Mouse (Mus musculus) granulocyte monocyte progenitor cell, adult 5-6 weeks (primary cell): ENCODE data around the gene B020031M17Rik. TPM values are rescaled to one million over a fixed set of nuclear protein-coding genes. Genes with fewer than 3 reads are reported as not detected.

Experiments
- total RNA-seq, 2 experiments: library from RNA; stranded (forward) in 1 of 2; stranded (reverse) in 1 of 2; fragments of 200-712, 200-1000 nt in 1 of 2; fragments of >200 nt in 1 of 2; fragmentation: Nextera tagmentation in 1 of 2; gene quantifications; 2 replicates each; pipeline ENCODE4 v1.2.3; 2014 to 2017

The B020031M17Rik gene
- total RNA-seq, 2 experiments from 2014 or later = not detected

Other genes with a start within 250 kb of the B020031M17Rik start
- 0.30 and 0.83 TPM in 2 replicates for gene Nim1k, start 194.9 kb downstream of the B020031M17Rik start, total RNA-seq (2014; fragmentation: Nextera tagmentation)
- gene Nim1k, start 194.9 kb downstream of the B020031M17Rik start, total RNA-seq (2017) = 0.26 and 0.88 TPM in 2 replicates
- 49.3 and 60.3 TPM in 2 replicates for gene Zfp131, start 159.9 kb downstream of the B020031M17Rik start, total RNA-seq (2014; fragmentation: Nextera tagmentation)
- 64.4 and 64.8 TPM in 2 replicates for gene Zfp131, start 159.9 kb downstream of the B020031M17Rik start, total RNA-seq (2017)
- gene AF067063, start 120.6 kb downstream of the B020031M17Rik start, total RNA-seq (2014; fragmentation: Nextera tagmentation) = not detected in 2 replicates
- not detected in 2 replicates for gene AF067063, start 120.6 kb downstream of the B020031M17Rik start, total RNA-seq (2017)
- not detected in 2 replicates for gene D13Ertd608e, start 114.8 kb downstream of the B020031M17Rik start, total RNA-seq (2014; fragmentation: Nextera tagmentation)
- gene D13Ertd608e, start 114.8 kb downstream of the B020031M17Rik start, total RNA-seq (2017) = not detected in 2 replicates
- gene Tcstv1, start 56.0 kb downstream of the B020031M17Rik start, total RNA-seq (2014; fragmentation: Nextera tagmentation) = not detected in 2 replicates
- gene Tcstv1, start 56.0 kb downstream of the B020031M17Rik start, total RNA-seq (2017) = not detected in 2 replicates
- gene Gm21761, start 21.5 kb downstream of the B020031M17Rik start, total RNA-seq (2014; fragmentation: Nextera tagmentation) = not detected in 2 replicates
- gene Gm21761, start 21.5 kb downstream of the B020031M17Rik start, total RNA-seq (2017) = not detected in 2 replicates
- not detected in 2 replicates for gene Gm36079, start 76.2 kb upstream of the B020031M17Rik start, total RNA-seq (2014; fragmentation: Nextera tagmentation)
- gene Gm36079, start 76.2 kb upstream of the B020031M17Rik start, total RNA-seq (2017) = not detected in 2 replicates
- 63.0 and 68.6 TPM in 2 replicates for gene Gm21188, start 101.4 kb upstream of the B020031M17Rik start, total RNA-seq (2014; fragmentation: Nextera tagmentation)
- 31.0 and 37.9 TPM in 2 replicates for gene Gm21188, start 101.4 kb upstream of the B020031M17Rik start, total RNA-seq (2017)
- not detected in 2 replicates for gene Gm20767, start 189.4 kb upstream of the B020031M17Rik start, total RNA-seq (2014; fragmentation: Nextera tagmentation)
- not detected in 2 replicates for gene Gm20767, start 189.4 kb upstream of the B020031M17Rik start, total RNA-seq (2017)
- gene Gm21818, start 221.6 kb upstream of the B020031M17Rik start, total RNA-seq (2014; fragmentation: Nextera tagmentation) = not detected in 2 replicates
- gene Gm21818, start 221.6 kb upstream of the B020031M17Rik start, total RNA-seq (2017) = not detected in 2 replicates